Mouse (Mus musculus) macrophage (primary cell): ENCODE results near the gene Abhd2. TPM values are rescaled to one million over a fixed set of nuclear protein-coding genes. Genes with fewer than 3 reads are reported as not detected.
"Not testable (repeated sequence)": the region's sequence is repeated elsewhere in the genome, so short reads cannot be mapped to it uniquely, and the experiment has no call there.

Source experiments
- H3K27ac ChIP-seq: fragments of 350-480 bp; formaldehyde crosslinking; 2 replicates; pipeline ENCODE4 v1.9.0; 2021
- H3K36me3 ChIP-seq: fragments of 350-480 bp; formaldehyde crosslinking; 2 replicates; pipeline ENCODE4 v1.9.0; 2021; ENCODE audit errors: inconsistent target
- H3K4me3 ChIP-seq: fragments of 350-480 bp; formaldehyde crosslinking; 2 replicates; pipeline ENCODE4 v1.9.0; 2021; ENCODE audit errors: inconsistent target
- H3K79me2 ChIP-seq: fragments of 350-480 bp; formaldehyde crosslinking; 2 replicates; pipeline ENCODE4 v1.9.0; 2021; ENCODE audit errors: inconsistent target
- WGBS: methylation state at CpG from one replicate; pipeline ENCODE4 v1.1.7; 2026; ENCODE audit warnings: inconsistent platforms; ENCODE audit not compliant: missing documents; 5-methylcytosine and 5-hydroxymethylcytosine counted together
- polyA plus RNA-seq: library from polyadenylated mRNA; stranded (reverse); fragments of 250-400 nt; gene quantifications from 3 replicates; pipeline ENCODE4 v1.2.4, GENCODE M21; 2018; ENCODE audit warnings: inconsistent platforms

Abhd2 gene
- polyA plus RNA-seq, 1 experiment from 2014 or later, result 25.1 TPM

DNA sequence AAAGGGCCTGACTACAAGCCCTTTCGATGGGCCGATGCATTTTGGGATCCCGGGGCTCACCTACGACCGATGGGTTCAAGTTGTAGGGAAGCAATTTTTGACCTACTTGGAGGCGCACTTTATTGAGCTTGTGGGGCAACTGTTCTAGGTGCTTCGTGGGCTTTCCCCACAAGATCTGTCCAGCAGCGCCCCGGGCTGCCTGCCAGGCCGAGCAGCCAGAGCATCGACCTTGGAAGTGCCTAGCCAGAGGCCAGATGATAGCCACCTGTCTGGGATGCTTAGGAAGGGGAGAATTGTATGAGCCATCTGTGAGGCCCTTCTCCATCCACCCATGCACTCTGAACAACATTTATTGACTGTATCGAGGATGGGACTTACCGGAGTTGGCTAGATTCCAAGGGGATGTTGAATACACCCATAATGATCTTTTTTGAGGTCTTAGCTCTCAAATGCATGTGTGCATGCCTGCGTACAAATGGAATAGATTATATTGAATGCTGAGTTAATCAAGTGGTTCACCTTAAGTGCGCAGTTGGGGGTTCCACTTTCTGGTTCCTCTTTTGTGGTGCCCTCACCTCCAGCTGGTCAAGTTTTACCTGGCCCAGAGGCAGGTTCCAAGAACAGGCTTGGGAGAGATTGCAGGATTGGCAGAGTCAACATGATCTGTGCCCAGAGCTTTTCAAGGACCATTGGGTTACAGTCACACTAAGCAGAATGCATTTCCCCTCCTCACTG lies 906 bp downstream of the Abhd2 start:
- Histone ChIP-seq H3K79me2 (peaks cover 57% of the 10 kb centered on the region), H3K4me3 (peak overlapping the region; percentile 82), H3K36me3 (no peaks in the 10 kb centered on the region), H3K27ac (0 out of 2 replicates have a peak overlapping the region, but pooled peaks have one; percentile 15)
- 6% methylated on average over 15 of the region's 15 CpGs for WGBS

DNA sequence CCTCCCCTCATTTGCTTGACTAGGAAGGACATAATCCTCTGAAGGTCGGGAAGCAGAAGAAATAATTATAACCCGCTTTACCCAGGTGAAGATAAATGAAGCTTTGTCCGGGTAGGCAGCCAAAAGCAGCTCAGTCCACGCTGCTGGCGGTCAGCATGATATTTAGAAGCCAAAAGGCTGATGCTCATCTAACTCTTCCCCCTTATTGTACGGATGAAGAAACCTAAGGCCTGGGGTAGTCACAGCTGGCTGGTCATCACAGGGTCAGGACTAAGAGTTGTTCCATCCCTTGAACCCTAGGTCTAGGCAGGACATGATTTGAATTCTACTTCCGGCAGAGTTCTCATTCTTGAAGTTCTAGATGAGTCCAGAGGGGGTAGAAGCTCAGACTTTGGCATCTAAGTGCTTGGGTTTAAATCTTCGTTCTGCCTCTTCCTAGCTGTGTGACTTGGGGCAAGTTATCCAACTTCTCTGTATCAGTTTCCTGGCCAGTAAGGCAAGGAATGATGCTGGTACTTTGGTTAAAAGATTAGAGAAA lies 1.5 kb downstream of the Abhd2 start:
- Histone ChIP-seq H3K27ac (no peak overlapping the region), H3K36me3 (no peaks in the 10 kb centered on the region), H3K79me2 (peaks cover 64% of the 10 kb centered on the region), H3K4me3 (peak overlapping the region; percentile 82; the same call in 1 of the 2 replicates)
- WGBS, result 76% methylated on average over 8 of the region's 8 CpGs

DNA sequence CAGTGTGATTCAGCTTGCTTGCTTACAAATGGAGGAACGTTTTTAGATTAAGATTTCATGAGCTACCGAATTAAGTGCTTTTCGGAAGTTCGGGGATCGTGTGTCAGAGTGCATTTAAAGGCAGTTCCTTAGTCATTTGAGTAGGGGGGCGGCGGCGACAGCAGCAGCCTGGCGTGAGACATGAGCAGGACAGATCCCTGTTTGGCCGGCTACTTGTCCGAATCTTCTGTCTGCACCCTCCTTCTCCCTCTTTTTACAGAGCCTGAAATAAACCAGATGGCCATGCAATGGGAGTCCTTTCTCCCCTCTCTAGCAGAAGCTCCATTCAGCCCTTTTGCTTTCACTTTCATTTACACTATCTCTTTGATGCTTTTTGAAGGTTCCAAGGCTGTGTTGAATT lies 2.3 kb downstream of the Abhd2 start:
- H3K27ac ChIP-seq, result no peak overlapping the region
- 32% methylated on average over 11 of the region's 11 CpGs for WGBS
- H3K79me2 ChIP-seq, result peaks cover 72% of the 10 kb centered on the region

DNA sequence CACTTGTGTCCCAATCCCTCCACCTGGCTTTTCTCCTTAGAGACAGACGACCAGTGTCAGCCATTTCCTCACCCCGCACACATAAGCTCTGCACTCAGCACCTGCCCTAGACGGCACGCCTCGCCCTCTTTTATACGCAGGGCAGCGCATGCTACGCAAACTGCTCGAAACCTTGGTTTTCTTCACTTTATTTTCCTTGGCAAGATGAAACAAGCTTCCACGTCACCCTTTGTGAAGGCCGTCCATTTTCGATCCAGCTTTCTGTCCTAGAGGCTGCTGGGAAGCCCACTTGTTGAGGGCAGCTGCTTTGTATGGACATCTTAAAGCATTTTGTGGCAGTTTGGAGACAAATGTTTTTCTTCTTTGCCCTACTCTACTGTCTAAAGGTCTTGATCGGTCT lies 5.4 kb downstream of the Abhd2 start:
- 95% methylated on average over 13 of the region's 13 CpGs for WGBS
- peaks cover 100% of the 10 kb centered on the region for H3K79me2 ChIP-seq
- H3K27ac ChIP-seq, result no peak overlapping the region
- H3K36me3 ChIP-seq, result no peaks in the 10 kb centered on the region
- H3K4me3 ChIP-seq, result no peak overlapping the region

More for the DNA sequence above, 2.3 kb downstream of the Abhd2 start:
- Histone ChIP-seq H3K4me3 (peak overlapping the region; percentile 23), H3K36me3 (no peaks in the 10 kb centered on the region)

DNA sequence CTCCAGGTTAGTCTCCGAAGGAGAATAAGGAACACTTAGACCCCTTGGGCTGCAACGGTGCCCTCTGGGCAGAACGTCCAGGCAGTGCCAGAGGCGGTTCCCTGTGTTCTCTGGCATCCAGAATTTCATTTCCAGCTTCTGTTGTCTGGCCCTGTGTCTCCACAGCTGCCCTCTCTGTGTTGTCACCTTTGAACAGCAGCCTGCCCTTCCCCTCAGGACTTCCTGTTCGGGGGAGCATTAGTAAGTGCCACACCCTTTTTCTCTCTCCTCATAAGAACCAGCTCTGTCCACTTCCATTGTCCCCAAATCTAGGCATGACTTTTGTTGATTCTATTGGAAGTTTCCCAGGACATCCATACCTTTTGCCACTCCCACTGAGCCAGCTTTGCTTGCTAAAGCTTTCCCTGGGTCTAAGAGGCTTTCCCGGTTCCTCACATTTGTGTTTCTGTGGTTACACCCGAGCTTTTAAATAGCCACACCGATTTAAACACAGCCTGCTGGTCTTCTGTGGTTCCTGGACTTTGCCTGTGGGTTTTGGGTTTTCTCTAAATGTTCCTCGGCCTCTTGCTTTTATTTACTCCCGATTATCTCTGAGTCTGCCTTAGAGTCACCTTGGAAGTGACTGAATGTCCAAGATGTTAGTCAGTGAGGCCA lies 6.5 kb downstream of the Abhd2 start:
- WGBS, result 10% methylated on average over 10 of the region's 10 CpGs
- H3K36me3 ChIP-seq, result no peaks in the 10 kb centered on the region
- peaks cover 100% of the 10 kb centered on the region for H3K79me2 ChIP-seq
- H3K27ac ChIP-seq, result no peak overlapping the region
- H3K4me3 ChIP-seq, result no peak overlapping the region

DNA sequence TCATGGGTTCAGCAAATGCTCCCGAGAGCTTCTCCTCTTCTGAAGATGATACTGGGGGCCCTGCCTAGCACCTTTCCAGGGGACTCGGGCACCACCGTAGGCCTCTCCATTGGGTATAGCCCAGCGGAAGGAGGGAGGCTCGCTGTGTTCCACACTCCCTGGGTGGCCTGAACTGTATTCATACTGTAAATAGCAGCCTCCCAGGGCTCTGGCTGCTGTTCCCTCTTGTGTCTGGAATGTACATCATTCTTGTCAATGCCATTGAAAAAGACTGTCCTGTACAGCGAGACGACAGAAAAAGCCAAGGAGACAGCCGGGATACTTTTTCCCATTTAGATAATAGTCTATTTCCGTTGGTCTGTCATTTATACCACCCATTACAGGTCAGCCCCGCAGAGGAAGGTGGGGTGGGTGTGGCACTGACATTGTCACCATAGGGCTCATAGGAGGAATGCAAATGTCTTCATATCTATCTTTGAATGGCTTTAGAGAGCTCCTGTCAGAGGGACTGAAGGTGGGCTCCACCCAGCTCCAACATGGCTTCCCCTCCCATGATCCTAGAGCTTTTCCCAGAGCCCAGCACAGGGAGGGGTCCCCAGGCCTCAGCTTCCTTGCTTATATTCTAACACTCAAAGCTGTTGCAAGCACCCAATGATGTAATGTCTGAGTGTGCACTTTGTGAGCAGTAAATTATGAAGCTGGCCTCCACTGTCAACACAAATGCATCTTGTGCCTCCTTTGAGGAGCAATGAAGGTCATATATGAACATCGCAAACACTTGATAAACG lies 10.1 kb downstream of the Abhd2 start:
- no peak overlapping the region for H3K27ac ChIP-seq
- H3K79me2 ChIP-seq, result peaks cover 100% of the 10 kb centered on the region
- H3K36me3 ChIP-seq, result no peaks in the 10 kb centered on the region
- 96% methylated on average over 12 of the region's 12 CpGs for WGBS
- no peak overlapping the region for H3K4me3 ChIP-seq

DNA sequence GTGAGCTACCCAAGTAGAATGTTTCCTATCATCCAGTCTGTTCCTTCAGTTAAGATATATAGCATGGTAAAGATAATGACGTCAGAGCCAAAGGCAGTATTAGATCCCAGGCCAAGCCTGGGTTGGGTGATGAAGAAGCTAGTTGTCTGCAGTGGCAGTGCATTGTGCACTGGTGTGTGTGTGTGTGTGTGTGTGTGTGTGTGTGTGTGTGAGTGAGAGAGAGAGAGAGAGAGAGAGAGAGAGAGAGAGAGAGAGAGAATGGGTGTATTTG lies 10.6 kb downstream of the Abhd2 start:
- not testable (repeated sequence) for H3K27ac ChIP-seq, H3K36me3 ChIP-seq, H3K4me3 ChIP-seq
- H3K79me2 ChIP-seq, result peaks cover 100% of the 10 kb centered on the region
- WGBS, result 40% methylated on average over 1 of the region's 1 CpGs

DNA sequence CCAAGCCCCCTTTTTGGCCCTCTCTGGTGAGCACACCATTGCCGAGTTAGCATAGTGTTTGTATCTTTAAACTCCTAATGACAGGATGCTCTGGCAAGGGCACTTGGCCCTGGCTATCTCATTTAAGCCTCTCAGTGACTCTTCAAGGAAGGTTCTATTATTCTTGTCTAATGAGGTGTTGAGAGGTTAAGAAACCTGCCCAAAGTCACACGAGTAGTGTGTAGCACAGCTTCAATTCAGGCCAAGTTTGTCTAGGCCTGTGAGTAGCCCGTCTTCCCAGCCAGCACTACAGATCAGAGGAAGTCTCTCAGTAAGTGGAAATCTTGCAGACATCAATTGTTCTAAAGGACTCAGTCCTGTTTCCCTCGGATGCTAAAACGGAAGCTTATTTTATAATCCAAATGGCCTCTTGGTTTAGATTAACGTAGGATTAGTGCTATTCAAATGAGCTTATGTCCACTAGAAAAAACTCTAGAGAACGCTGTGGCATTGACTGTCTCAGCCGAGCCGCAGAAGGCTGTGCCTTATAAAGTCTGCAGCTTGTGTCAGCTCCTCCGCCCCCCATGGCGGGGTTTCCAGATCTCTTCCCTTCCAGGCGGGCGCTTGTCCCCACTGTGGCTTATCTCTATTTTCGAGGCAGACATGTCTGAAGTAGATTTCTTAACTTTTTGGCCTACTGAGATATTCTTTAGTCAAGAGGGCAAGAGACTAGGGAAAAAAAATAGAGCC lies 11.3 kb downstream of the Abhd2 start:
- no peak overlapping the region for H3K4me3 ChIP-seq
- no peak overlapping the region for H3K27ac ChIP-seq
- H3K79me2 ChIP-seq, result peaks cover 100% of the 10 kb centered on the region
- WGBS, result 95% methylated on average over 14 of the region's 14 CpGs
- H3K36me3 ChIP-seq, result no peaks in the 10 kb centered on the region

DNA sequence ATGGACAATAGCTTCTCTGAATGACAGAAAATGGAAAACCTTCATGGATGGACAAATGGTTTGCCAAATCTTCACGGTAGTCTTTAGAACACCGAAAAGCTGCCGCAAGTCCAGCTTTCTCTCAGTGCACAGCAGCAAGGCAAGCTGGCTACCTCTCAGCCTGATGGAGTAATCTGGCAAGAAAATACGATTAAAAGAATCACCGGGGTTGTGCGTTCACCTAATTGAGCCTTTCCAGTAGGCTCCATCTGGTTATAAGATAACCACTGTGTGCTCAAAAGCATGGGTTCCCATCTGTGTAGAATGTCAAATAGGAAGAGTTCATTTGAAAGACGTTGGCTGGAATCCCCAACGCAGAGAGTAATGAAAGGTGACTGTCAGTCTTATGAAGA lies 11.9 kb downstream of the Abhd2 start:
- H3K27ac ChIP-seq, result no peak overlapping the region
- no peaks in the 10 kb centered on the region for H3K36me3 ChIP-seq
- H3K79me2 ChIP-seq, result peaks cover 100% of the 10 kb centered on the region
- no peak overlapping the region for H3K4me3 ChIP-seq
- WGBS, result 93% methylated on average over 8 of the region's 8 CpGs

DNA sequence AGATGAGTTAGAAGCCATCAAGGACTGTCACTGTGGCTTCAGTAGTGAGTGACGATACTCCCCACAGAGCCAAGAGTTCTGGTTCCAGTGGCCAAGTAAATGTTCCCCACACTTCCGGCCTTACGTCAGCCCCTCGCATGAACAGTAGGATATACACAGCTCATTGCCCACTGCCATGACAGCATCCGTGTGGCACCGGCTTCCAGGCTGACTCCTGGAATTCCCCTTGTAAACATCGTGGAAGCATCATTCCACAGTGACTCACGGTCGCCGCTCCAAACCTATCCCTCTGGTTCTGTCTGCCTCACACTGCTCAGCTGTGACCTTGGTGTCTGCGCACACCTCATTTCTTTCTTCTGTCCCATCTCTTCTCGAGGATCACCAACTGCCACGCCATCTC lies 12.4 kb downstream of the Abhd2 start:
- WGBS, result 89% methylated on average over 7 of the region's 13 CpGs
- Histone ChIP-seq H3K4me3 (no peak overlapping the region), H3K27ac (no peak overlapping the region), H3K79me2 (peaks cover 98% of the 10 kb centered on the region), H3K36me3 (no peaks in the 10 kb centered on the region)

DNA sequence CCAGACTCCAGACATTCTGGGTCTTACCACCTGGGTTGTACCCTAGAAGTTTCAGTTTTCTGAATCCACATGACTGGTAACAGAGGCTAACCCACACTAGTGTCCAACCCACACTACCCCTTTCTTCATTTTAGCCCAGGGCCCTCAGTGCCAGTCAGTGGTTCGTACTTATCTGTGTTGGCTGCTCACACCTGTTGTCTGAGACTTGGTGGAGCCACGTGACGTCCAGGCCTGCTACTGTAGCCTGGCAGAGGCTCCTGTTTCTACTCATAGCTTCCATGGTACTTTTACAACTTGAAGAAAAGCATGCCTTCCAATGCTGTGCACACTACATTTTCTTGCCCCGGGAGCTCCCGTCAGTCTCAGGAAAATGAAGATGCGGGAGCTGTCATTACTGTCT lies 14.2 kb downstream of the Abhd2 start:
- WGBS, result 95% methylated on average over 6 of the region's 6 CpGs
- Histone ChIP-seq H3K36me3 (no peaks in the 10 kb centered on the region), H3K4me3 (no peak overlapping the region), H3K79me2 (peaks cover 97% of the 10 kb centered on the region; the same call in 1 of the 2 replicates), H3K27ac (no peak overlapping the region)

DNA sequence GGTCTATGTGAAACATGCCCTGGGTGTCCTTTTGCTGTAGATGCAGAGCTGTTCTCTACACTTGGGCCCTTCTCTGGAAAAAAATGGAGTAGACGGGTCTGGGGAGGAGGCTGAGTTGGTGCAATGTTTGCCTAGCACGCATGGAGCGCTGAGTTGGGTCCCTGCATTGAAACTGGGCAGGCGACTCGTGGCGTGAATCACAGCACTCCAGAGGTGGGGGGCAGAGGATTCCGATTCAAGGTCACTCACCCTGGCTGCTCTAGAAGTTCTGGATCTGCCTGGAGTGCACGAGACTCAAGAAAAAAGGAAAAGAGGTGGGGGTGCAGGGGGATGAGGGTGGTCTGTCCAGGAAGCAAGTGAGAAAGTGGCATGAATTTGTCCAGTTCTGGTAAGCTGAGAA lies 14.9 kb downstream of the Abhd2 start:
- no peaks in the 10 kb centered on the region for H3K36me3 ChIP-seq

DNA sequence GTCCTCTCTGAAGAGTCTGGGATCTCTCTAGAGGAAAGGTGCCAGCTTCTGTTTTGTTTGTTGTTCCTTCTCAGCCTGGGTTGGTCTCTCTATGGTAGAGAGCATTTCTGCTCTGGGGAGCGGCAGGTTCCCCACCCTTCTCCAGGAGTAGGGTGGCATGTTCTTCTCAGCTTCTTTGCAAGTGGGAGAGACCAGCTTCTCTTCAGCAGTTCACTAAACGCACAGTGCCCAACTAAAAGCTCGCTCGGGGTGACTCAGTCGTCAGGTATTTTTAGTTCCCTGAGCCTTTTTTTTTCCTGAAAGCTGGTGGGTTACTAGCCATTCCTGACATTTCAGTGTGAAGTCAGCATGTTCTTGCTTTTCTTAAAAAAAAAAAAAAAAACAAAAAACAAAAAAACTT lies 15.4 kb downstream of the Abhd2 start:
- Histone ChIP-seq H3K79me2 (peaks cover 90% of the 10 kb centered on the region; the same call in 1 of the 2 replicates), H3K27ac (no peak overlapping the region), H3K4me3 (no peak overlapping the region), H3K36me3 (no peaks in the 10 kb centered on the region)
- WGBS, result 91% methylated on average over 5 of the region's 5 CpGs

More for the DNA sequence above, 14.9 kb downstream of the Abhd2 start:
- no peak overlapping the region for H3K4me3 ChIP-seq
- peaks cover 94% of the 10 kb centered on the region; the same call in 1 of the 2 replicates for H3K79me2 ChIP-seq
- H3K27ac ChIP-seq, result no peak overlapping the region
- 96% methylated on average over 8 of the region's 8 CpGs for WGBS

DNA sequence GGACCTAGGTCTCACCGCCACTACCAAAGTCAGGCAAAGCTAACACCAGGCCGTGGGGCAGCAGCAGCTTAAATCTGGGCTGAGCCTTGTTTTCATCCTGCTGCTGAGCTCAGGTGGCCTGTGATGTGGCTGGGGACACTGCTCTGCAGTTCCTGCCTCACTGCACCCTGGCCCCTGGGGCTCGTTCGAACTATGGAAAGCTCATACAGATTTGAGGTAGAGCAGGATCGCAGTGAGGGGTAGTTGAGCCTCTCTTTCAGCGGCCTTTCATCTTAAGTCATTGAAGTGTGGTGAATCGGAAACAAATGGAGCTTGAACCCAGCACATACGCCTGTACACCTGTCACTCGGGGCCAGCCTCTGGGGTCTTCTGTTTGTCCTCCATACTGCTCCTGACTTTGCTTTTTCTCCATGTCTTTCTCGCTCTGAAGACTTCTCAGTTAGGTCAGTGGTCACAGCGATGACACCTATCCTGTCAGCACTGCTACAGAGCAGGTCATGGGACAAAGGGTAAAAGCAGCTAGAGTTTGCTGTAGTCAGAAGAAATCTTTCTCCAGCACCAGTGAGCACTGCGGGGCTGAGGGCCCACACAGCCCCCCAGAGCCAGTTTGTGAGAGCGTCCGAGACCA lies 20.7 kb downstream of the Abhd2 start:
- no peak overlapping the region for H3K4me3 ChIP-seq
- peaks cover 41% of the 10 kb centered on the region; the same call in 1 of the 2 replicates for H3K79me2 ChIP-seq
- peaks cover 17% of the 10 kb centered on the region; the same call in 1 of the 2 replicates for H3K36me3 ChIP-seq
- no peak overlapping the region for H3K27ac ChIP-seq
- WGBS, result 96% methylated on average over 14 of the region's 14 CpGs
